Mouse (Mus musculus) ZHBTc4 (cell line): ENCODE measurements around the gene Tln2.
A peak's percentile ranks its signal among the peaks of the same experiment; 100 is the strongest.

Experiments
- DNase-seq: peaks from one replicate; pipeline ENCODE4 v3.0.0-alpha.2; 2011; ENCODE audit warnings: low read depth, low spot score

Tln2 gene

DNA sequence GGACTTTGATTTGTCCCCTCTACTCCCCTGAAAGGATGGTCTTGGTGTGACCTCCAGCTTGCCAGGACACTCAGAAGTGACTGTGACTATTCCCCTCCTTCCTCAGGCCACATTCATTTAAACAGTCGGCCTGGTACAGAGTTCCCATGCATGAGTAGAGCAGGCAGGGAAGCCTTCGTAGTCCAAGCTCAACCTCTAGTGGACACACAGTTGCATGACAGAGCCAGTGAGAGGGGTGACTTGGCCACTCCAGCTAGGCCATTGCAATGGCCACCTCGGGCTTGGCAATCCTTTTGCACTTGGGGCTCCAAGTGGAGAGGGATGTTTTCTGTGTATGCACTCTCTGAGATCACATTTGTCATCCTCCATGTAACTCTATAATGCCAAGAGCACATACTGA is 285.2 kb downstream of the Tln2 start:
- DNase-seq, result no peak

DNA sequence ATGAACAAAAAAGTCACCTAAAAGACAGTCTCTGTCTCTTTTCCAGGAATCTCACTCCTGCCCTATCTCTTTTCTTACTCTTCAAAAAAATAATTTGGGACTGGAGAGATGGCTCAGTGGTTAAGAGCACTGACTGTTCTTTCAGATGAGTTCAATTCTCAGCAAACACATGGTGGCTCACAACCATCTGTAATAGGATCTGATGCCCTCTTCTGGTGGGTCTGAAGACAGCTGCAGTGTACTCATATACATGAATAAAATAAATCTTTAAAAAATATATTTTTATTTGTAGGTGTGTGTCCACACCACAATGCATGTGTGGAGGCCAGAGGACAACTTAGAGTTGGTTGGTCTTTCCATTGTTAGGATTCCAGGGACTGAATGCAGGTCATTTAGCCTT is 286.1 kb downstream of the Tln2 start:
- no peak for DNase-seq

DNA sequence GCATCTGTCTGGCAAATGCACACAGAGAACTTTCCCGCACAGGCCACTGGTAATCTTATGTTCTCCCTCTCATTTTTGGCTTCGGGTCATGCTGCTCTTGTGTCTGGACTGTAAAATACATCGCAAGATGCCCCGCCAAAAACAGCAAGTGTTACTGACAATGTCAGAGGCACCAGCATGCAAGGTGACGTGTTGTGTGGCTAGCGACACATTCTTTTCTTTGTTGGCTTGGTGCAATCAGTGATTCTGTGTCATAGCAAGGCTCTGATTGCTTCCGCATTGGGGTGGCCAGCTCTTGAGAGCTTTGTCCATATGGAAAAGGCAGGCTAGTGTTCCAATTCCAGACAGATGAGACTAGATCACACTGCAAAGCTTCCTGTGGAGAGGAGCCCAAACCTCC is 288.8 kb downstream of the Tln2 start:
- DNase-seq, result no peak

DNA sequence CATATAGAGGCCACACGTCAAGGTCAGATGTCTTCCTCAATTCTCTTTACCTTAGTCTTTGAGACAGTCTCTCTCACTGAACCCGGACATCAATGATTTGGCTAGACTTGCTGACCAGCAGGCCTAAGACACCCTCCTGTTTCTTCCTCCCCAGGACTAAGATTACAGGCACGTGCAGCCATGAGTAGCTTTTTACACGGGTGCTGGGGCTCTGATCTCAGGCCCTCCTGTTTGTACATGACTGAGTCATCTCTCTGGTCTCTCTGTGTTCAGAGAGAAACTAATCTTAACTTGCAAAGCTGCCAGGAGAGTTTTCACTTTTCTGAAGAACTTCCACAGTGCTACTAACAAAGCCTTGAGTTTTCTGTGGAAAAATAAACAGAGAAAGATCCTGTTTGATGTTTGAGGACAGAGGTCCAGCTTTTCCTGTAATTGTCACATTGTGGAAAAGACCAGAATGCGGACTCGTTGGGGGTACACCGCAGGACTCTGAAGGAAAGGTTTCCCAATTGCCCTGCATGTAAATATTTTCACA is 289.4 kb downstream of the Tln2 start:
- DNase-seq, result no peak

DNA sequence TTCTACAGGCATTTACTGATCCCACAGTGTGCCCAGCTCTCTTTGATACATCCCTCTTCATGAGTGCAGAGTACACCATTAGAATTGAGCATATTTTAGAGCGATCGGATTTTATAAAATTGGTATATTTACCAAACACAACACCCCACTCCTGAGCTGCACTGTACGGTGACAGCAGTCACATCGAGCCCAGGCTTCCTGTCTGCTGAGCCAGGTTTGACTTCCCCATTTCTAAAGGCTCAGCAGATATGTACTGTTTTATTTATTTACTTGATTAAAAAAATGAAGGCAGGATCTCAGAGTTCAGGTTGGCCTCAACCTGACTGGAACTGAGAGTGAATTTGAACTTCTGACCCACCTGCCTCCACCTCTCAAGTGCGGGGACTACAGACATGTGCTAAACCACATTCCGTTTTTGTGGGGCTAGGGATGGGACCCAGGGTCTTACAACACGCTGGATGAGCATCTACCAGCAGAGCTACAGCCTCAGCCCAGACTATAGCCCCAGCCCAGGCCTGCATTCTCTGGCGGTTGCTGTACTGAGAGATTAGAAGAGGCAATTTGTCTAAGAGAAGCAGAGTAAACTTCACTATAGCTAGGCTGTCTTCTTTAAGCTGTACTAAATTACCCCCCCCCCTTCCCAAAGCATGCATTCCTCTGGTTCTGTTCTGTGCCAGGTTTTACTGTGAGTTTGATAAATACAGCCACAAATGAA is 292.1 kb downstream of the Tln2 start:
- no peak for DNase-seq

DNA sequence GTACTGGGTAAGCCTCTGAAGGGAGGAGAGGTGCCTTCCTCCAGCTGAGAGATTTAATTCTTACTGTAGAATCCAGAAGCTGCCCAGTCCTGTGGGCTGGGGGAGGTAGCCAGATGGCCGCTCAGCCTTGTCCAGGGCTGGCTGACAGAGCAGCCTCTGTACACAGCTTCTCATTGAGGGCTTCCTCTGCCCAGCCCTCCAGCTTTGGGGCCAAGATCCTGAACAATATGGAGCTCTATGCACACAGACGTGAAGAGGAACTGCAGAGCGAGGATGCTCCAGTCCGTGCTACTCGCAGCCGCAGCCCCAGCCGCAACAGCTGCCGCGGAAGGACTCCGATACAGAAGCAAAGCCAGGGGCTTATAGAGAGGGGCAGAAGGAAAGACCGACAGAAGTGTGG is 294.0 kb downstream of the Tln2 start:
- no peak for DNase-seq

DNA sequence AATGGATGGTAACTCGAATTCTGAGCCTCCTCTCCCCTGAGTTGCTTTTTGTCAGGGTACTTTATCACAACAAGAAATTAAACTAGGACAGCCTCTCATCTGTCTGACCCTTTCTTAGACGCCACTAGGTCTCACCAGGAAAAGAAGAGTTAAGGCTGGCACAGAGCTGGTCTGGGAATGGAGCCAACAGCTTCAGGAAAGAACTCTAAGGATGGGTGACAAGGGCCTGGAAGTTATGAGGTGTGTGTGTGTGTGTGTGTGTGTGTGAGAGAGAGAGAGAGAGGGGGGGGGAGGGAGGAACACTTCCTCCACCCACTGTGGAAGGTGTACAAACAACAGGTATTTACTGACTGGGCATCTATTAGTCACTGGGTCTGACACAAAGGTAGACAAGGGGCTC is 294.6 kb downstream of the Tln2 start:
- no peak for DNase-seq

DNA sequence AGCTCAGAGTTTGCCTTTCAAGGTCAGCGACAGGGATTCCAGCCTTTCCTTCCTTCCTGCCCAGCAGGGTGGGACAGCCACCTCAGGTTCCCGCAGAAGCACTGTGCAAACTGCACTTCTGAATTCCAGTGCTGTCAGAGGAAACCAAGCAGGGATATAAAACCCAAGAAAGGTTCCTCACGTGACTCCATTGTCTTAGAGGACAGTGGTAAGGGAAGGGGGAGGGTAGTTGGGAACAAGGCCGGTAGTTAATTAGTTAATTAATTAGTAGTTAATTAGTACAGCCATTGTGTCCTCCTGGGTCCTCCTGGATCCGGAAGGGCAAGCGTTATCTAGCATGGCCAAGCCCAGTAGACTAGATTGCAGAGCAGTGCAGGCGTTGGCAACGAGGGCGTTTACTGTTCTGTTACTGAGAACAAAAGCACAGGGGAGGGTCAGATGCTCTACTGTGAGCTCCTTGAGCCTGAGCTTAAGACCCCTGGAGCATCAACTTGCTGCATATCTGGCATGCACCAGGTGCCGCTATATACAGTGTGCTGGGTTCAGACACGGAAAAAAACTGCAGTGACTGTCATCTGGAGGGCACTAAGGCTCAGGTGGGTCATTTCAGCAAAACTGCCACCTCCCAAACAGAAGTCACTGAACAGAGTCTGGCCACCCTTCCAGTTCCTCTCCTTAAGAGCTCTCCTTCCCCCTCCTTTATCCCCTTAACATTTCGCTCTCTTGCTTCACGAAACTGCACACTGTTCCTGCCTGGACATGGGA is 298.5 kb downstream of the Tln2 start:
- peak; percentile 81 for DNase-seq

DNA sequence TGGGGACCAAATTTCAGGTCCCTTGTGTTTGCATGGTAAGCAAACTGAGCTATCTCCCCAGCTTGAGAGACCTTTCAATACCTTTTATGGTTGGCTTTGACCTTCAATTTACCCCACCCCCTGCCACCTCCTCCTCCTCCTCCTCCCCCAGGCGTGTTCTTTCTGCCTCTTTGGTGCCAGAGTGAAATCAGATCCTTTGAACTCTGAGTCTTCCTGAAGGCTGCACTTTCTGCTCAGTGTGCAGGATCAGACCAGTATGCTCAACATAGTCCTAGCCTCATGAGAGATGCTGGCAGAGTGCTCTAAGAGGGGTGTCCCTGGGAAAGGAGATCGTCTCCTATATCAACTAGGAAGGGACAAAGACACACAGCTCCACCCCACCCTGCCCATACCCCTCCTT is 309.4 kb downstream of the Tln2 start:
- no peak for DNase-seq

DNA sequence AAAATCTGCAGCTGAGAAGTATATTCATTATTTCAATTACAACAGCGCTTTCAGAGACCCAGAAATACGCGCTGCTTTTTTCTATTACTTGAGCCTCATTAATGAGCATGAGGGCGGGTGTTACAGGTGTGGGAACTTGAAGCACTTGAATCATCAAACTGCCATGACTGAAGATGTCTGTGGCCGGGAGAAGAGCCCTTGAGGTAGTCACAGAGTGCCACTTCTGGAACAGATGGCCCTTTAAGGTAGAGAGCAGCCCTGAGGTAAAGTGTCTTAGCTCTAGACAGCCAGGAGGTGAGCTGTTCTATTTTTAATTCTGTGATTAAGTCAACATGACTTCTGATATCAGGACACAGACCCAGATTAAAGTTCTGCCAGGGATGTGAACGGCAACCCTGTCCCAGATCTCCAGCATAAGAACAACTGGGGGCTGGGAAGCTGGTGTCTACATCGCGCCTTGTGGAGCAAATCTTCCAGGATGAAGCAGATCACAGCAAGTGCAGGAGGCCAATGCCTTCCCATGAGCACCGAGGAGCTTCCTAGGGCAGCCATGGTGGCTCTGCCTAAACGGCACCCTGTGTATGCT is 312.0 kb downstream of the Tln2 start:
- no peak for DNase-seq

DNA sequence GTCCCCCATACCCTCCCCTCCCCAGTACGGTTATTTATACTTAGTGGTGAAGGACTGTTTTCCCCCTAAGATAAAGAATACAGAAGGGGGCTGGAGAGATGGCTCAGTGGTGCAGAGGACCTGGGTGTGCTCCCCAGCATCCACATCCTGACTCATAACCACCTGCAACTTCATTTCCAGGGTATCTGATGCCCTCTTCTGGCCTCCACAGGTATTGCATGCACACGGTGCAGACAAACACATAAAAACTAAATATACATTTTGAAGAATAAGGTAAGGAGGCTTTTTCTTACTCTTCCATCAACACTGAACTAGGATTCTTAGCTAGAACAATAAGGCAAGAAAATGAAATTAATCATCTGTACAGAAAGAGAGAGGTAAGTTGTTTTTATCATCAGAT is 314.2 kb downstream of the Tln2 start:
- peak; percentile 56 for DNase-seq

DNA sequence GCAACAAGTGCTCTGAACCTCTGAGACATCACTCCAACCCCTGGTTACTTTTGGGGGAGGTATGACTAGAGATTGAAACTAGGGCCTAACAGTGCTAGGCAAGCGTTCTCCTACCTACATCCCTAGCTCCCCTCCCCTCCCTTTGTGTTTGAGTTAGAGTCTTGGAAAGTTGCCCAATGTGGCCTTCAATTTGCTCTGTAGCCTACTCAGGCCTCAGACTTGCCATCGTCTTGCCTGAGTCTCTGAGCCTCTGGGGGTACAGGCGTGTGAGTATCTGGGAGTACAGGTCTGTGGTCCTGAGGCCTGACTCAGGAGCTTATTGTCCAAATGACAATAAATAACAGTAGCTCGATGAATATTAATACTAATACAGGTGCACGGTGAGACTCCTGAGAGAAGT is 317.8 kb downstream of the Tln2 start:
- DNase-seq, result no peak

DNA sequence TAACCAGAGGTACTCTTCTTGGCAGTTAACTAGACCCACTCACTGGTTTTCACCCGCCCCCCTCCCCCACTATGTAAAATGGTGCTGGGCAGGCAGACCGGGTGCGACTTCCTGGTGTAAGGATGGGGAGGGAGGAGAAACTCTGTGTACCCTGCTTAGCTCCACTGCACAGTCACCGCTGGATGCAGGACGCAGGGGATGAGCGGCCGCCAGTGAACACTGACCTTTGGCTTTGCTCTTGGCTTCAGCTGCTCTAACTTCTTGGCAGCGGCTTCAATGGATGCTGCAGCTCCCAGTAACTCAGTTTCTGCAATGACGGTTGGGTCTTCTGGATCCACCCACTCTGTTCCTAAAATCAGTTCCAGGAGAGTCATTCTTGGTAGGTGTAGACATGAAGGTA is 319.0 kb downstream of the Tln2 start:
- no peak for DNase-seq

DNA sequence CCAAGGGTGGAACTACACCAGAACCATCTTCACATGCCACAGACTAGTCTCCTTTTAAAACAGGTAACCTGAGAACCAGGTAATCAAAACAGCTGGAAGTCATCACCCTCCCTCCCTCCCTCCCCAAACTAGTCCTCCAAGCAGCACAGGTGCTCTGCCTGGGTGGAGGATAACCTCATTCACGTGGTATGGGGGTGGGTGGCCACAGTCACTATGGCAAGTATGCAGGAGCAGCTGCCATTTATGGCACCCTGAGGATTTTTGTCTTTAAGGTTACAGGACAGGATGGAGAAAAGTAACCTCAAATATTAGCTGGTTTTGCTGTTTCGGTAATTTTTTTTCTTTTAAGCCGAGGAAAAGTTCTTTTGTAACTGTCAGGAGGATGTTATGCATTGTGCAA is 322.5 kb downstream of the Tln2 start:
- DNase-seq, result no peak

DNA sequence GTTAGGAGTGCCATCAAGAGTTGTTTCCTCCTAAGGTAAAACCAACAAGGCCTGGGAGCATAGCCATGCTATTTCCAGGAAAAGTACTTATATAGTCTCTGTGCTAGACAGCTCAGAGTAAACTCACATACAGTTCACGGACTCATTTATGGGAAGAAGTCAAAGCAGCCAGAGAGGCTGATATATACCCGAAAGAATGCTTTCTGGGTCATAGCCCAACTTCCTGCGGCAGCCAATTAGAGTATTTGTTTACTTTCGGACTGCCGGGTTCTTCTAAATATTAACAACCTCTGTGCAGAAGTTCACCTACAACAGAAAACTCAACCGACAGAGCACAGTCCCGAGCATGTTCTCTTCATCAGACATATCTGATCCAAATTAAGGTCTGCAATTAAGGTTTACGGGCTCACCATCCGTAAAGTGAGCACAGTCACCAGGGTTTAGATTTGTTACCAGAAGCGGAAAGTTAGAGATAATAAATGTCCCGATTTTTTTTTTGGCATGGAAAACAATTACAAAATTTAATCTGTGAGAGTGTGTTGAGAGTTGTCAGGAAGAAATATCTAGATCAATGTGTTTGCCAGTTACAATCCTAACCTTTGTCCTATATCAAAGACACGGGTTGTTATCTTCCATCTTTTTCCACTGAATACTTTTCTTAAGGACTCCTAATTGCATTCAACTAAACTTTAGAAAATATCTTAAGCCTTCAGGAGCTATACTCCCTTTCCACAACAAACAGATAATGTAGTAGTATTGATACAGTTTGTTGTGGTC is 323.9 kb downstream of the Tln2 start:
- no peak for DNase-seq

DNA sequence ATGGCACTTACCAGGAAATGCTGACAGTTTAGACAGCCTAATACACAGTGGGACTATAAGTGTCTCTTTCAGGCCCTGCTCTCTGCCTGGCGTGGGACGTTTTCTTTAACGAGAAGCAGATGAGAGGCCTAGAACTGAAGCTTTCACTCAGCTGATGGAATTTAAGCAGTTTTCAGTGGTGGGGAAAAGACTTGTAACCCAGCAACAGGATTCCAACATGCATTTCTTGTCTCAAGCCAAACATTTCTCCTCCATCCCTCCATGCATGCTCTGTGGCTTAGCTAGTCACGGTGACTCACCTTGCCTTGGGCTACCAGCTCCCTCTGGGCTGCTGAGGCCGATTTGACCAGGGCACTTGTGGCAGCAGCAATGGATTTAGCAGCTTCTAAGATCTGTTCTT is 330.5 kb downstream of the Tln2 start:
- DNase-seq, result no peak

DNA sequence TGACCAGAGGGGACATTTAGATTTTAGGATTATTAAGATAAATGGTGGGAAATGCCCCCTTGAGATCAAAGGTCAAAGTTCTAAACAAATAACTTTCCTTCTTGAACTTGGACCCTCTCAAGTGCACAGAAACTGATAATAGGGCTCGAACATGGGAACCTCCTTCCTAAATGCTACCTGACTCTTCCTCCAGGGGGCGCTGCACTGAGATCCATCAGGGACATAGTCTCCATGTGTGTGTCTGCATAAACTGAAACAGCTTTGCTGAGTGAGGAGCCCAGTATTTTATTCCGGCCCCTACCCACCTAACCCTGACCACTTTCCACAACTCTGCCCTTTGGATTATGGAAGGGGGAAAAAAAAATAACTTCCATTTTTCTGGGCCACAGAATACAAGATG is 339.1 kb downstream of the Tln2 start:
- DNase-seq, result peak; percentile 55

DNA sequence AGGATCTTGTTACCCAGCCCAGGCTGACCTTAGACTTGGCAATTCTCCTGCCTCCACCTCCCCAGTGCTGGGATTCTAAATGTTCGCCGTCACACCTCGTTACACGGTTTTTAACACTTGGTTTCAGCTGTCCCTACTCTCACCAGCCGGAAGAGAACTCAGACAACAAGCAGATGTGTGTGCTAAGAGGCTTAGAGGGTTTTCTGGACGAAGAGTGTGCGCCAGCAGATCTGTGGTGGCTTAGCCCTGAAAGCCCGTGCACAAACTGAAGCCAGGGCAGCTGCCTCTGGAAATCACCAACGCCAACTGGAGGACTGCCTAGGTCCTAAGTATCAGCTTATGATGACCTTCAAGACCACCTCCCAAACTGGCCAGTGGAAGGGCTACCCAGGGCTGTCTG is 341.5 kb downstream of the Tln2 start:
- no peak for DNase-seq

DNA sequence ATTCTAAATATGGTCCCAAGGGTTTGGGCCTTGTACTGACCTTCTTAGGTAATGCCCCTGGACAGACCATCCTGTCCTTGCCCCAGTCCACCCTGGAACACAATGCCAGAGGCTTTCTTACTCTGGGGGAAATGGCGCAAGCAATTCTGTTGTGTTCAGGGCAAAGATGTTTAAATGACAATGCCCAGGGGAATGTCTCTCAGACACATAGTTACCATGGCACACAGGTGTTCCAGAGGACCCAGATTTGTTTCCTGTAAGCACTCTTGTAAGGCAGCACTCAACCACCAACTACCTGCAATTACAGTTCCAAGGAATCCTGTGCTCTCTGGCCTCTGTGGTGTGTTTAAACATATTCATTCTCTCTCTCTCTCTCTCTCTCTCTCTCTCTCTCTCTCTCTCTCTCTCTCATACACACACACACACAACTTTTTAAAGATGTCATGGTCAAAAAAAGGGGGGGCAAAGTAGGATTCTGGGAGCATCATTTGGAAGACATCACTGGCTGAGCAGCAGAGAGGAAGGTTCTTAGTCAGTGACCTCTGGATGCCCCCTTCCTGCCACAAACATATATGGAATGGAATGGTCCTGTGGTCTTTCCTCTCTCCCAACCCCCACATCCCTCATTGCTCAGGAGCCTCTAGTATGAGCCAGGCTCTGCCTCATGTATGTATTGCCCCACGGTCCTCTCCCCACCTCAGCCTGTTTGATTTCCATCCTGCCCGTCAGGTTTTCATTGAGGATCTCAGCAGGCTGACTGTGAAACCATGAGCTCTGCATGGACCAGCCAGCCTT is 345.1 kb downstream of the Tln2 start:
- DNase-seq, result peak; percentile 49

DNA sequence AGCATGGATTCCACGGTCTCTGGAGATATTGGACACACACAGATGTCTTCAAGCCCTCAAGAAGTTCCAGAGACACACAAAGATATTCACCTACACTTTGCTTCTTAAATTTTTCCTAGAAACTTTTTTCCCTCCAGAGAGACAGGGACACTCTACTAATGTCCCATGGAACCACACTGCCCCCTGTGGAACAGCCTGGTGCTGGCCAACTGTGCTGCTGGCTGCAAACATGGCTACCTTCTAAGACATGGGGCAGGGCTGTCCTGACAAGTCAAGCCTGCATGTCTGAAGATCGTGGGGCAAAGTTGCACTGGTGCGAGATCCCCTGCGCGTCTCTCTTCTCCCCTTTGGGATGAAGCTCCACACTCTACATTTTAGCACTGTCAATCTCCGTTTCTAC is 346.2 kb downstream of the Tln2 start:
- peak; percentile 74 for DNase-seq

DNA sequence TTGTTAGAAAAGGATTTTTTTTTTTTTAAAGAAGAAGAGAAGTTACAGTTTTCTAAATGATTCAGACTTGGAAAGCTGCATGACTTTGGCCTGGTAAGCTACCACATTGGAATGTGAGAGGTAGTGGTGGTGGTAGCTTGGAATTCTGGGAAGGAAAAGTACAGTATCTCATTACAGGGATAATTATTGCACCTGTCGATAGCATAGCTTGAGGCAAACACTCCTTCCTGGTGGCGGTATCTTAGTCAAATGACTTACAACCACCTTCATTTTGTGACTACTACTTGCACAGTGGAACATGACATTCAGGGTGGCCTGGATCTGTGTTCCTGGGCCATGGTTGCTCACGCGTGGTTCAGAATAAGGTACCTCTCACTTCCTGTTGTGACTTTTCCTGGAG is 348.3 kb downstream of the Tln2 start:
- no peak for DNase-seq
